Mouse (Mus musculus) heart, adult 9 months (tissue): ENCODE measurements around the gene Gm20828.
"Not testable (repeated sequence)": the region's sequence is repeated elsewhere in the genome, so short reads cannot be mapped to it uniquely, and the experiment has no call there.

Experiments
- DNase-seq, 2 experiments: peaks; one replicate each; pipeline ENCODE4 v3.0.0; 2022; ENCODE audit warnings: low spot score in 2 of 2

Gm20828 gene

DNA sequence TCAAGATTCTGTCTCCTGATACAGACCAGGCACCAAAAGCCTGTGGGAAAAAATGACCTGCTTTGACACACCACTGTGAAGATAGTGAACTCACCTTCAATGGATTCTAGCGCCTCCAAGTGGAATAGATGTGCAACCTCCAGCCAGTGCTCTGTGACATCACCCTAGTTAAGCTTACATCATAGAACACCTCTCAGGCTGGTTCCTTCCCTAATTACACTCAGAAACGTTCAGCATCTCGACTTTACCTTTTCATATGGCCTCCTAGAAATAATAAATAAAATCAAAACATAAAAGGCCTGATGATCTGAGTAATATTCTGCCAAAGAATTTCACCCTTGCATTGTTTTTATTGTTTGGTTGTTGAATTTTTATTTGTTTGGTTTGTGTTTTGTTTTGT is at the start of gene Gm20828:
TSS of gene Gm20828 (minus strand) at position 101 of the 400 bp plus-strand sequence.
- DNase-seq, result not testable (repeated sequence)
